ENCODE assay signal across 13 mouse cellular contexts in the genomic region with DNA sequence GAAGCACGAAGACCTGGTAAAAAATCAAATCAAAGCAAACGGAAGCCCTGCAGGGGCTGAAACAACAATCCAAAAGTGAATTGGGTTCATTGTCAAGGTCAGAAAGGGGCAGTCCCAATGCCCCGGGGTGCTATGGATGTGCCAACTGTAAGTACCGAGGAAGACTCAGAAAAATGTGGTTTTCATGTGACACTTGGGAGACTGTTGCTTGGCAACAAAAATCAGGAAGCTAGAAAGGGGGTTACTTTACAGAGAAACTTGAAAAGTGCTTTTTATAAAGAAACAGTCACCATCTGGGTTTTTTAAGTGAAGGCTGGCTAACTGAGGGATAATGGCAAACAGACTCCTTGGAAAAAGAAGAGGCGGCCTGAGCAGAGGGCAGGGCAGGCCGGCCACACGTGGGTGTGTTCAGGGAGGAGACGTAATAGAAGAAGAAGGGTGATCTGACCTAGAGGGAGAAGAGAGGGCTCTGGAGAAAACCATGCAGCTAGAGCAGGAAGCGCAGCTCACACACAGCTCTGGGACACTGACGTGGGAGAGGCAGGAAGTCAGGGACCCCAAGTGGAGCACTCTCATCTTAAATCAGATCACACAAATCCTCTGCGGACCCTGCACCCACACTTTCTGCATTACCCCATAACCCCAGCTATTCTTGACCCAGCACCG.
DNase-seq lines count a peak whose midpoint lies in the region; ATAC-seq and TF ChIP-seq lines count a peak whose summit lies in the region.
"Had no signal": no experiment of that assay in that cellular context is flagged by ENCODE, and none has a peak within 500 bp of the region (broad histone marks: within the 10 kb centered on the region; RNA-seq: fewer than 3 reads in every experiment).

No protein-coding gene starts in this region.

- no peak overlapping the region for H3K4me3 ChIP-seq in lung, embryonic 14.5 days (ENCODE audit: low read depth, low read length)
- no peak overlapping the region for H3K4me3 ChIP-seq in embryonic facial prominence, embryonic 12.5 days
- no peak overlapping the region for H3K4me3 ChIP-seq in midbrain, embryonic 11.5 days (ENCODE audit: low read depth, low read length)
- H3K4me3 ChIP-seq: heart, embryonic 15.5 days; midbrain, embryonic 15.5 days had no signal

- TF ChIP-seq CTCF in lung, embryonic 14.5 days (IDR thresholded peaks at IDR 0.05; ENCODE audit: low read depth), result no peak

- no peaks in the 10 kb centered on the region for H3K36me3 ChIP-seq in lung, embryonic 14.5 days (ENCODE audit: insufficient read depth)
- H3K36me3 ChIP-seq in embryonic facial prominence, embryonic 12.5 days, result no peaks in the 10 kb centered on the region
- no peaks in the 10 kb centered on the region for H3K36me3 ChIP-seq in midbrain, embryonic 11.5 days (ENCODE audit: control insufficient read depth, insufficient read depth, low read length)
- H3K36me3 ChIP-seq: heart, embryonic 15.5 days; midbrain, embryonic 15.5 days had no signal

- WGBS in lung, embryonic 14.5 days, result 35% methylated on average over 12 of the region's 12 CpGs
- 24% methylated on average over 12 of the region's 12 CpGs for WGBS in embryonic facial prominence, embryonic 12.5 days
- WGBS in midbrain, embryonic 11.5 days, result 58% methylated on average over 12 of the region's 12 CpGs

- peaks cover 8% of the 10 kb centered on the region for H3K4me1 ChIP-seq in lung, embryonic 14.5 days (ENCODE audit: insufficient read depth)
- peaks cover 24% of the 10 kb centered on the region for H3K4me1 ChIP-seq in embryonic facial prominence, embryonic 12.5 days
- H3K4me1 ChIP-seq in midbrain, embryonic 11.5 days (ENCODE audit: control insufficient read depth, insufficient read depth, low read length), result peaks cover 3% of the 10 kb centered on the region; the same call in 1 of the 2 replicates

- H3K9me3 ChIP-seq in lung, embryonic 14.5 days (ENCODE audit: low read depth, low read length), result no peaks in the 10 kb centered on the region
- no peaks in the 10 kb centered on the region for H3K9me3 ChIP-seq in embryonic facial prominence, embryonic 12.5 days
- H3K9me3 ChIP-seq in midbrain, embryonic 11.5 days (ENCODE audit: control insufficient read depth, low read length), result no peaks in the 10 kb centered on the region
- H3K9me3 ChIP-seq: heart, embryonic 15.5 days; midbrain, embryonic 15.5 days had no signal

- H3K27me3 ChIP-seq in lung, embryonic 14.5 days (ENCODE audit: insufficient read depth, low read length), result no peaks in the 10 kb centered on the region
- H3K27me3 ChIP-seq in embryonic facial prominence, embryonic 12.5 days, result no peaks in the 10 kb centered on the region
- H3K27me3 ChIP-seq in midbrain, embryonic 11.5 days (ENCODE audit: control insufficient read depth, insufficient read depth, low read length), result no peaks in the 10 kb centered on the region
- H3K27me3 ChIP-seq: heart, embryonic 15.5 days; midbrain, embryonic 15.5 days had no signal

- no peak for DNase-seq in frontal cortex, postnatal 36 days (ENCODE audit: low spot score in 2 of 2)
- no peak for DNase-seq in lung, embryonic 14.5 days
- DNase-seq in lung, postnatal 4 days, result no peak
- peak; percentile 32 for DNase-seq in telencephalon, adult 2 months (ENCODE audit: low read depth, low spot score)
- DNase-seq in adipocyte (ENCODE audit: low spot score), result no peak
- no peak for DNase-seq in midbrain, embryonic 11.5 days (ENCODE audit: low spot score, missing footprints)
- DNase-seq: cerebellum, adult 9-11 months had no signal

- no peak overlapping the region for H3K27ac ChIP-seq in lung, embryonic 14.5 days (ENCODE audit: low read depth)
- 0 out of 2 replicates have a peak overlapping the region, but pooled peaks have one; percentile 25 for H3K27ac ChIP-seq in embryonic facial prominence, embryonic 12.5 days
- no peak overlapping the region for H3K27ac ChIP-seq in midbrain, embryonic 11.5 days (ENCODE audit: low read depth, low read length)
- H3K27ac ChIP-seq: heart, embryonic 15.5 days; midbrain, embryonic 15.5 days had no signal

- no peak overlapping the region for H3K4me2 ChIP-seq in lung, embryonic 14.5 days
- H3K4me2 ChIP-seq in embryonic facial prominence, embryonic 12.5 days (replicated peaks), result 0 out of 2 replicates have a peak overlapping the region, but pooled peaks have one; percentile 15
- no peak overlapping the region for H3K4me2 ChIP-seq in midbrain, embryonic 11.5 days
- H3K4me2 ChIP-seq: heart, embryonic 15.5 days; liver, embryonic 11.5 days; midbrain, embryonic 15.5 days had no signal

- H3K9ac ChIP-seq in lung, embryonic 14.5 days, result peak overlapping the region; percentile 16; the same call in 1 of the 2 replicates
- H3K9ac ChIP-seq in embryonic facial prominence, embryonic 12.5 days, result 0 out of 2 replicates have a peak overlapping the region, but pooled peaks have one; percentile 17
- H3K9ac ChIP-seq in midbrain, embryonic 11.5 days (ENCODE audit: low read length), result no peak overlapping the region
- H3K9ac ChIP-seq: heart, embryonic 15.5 days; midbrain, embryonic 15.5 days had no signal

- ATAC-seq in frontal cortex, adult (ENCODE audit: low TSS enrichment), result peak; percentile 53
- ATAC-seq in lung, embryonic 14.5 days (ENCODE audit: insufficient read depth), result no peak
- ATAC-seq in embryonic facial prominence, embryonic 12.5 days (ENCODE audit: insufficient number of reproducible peaks, insufficient read depth, low FRiP score, low TSS enrichment), result no peak; the same call in 1 of the 2 replicates
- ATAC-seq in midbrain, embryonic 11.5 days (ENCODE audit: low FRiP score), result no peak
- ATAC-seq: lung, postnatal 0 days; midbrain, embryonic 15.5 days had no signal
